Mouse (Mus musculus) frontal cortex, postnatal 14 days (tissue): ENCODE results near the gene Vmn1r119.
"Not testable (repeated sequence)": the region's sequence is repeated elsewhere in the genome, so short reads cannot be mapped to it uniquely, and the experiment has no call there.

Experiments
- DNase-seq, 2 experiments: peaks; one replicate each; pipeline ENCODE4 v3.0.0; 2022; ENCODE audit warnings: low spot score in 2 of 2

Vmn1r119 gene

DNA sequence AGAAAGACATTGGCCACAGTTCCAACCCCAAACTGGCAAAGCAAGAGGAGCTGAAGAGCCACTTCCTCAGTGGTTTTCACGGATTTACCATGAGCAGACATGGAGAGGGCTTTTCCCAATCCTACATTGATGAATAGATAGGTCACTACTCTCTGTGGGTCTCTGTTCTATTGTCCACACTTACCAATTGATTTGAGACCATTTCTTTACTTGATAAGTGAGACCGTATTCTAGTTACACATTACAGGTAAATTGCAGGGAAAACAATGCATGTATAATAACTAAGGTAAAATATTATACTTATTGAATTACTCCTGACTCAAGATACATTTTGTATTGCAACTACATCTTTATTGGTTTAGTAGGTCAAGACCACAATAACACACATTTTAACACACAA, at the start of gene Vmn1r119:
Vmn1r119 (minus strand) TSS at position 101 of the 400 bp plus-strand sequence.
- not testable (repeated sequence) for DNase-seq

DNA sequence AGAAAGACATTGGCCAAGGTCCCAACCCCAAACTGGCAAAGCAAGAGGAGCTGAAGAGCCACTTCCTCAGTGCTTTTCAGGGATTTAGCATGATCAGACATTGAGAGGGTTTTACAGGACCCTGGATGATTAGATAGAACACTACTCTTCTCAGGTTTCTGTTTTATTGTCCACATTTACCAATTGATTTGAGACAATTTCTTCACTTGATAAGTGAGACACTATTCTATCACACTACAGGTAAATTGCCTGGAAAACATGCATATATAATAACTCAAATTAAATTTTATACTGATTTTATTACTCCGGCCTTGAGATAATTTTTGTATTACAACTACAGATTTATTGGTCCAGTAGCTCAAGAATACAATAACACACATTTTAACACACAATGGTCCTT, 41.4 kb upstream of the Vmn1r119 start, which contains the start of gene Vmn1r120:
Vmn1r120 (minus strand) TSS at position 101 of the 400 bp plus-strand sequence.
- not testable (repeated sequence) for DNase-seq
